Mouse (Mus musculus): ENCODE results near the gene Ccdc162. TPM values are rescaled to one million over a fixed set of nuclear protein-coding genes. Genes with fewer than 3 reads are reported as not detected.

Gene Ccdc162
- polyA plus RNA-seq, 2 experiments = 1.6 to 2.1 TPM

- TF ChIP-seq POLR2A (IDR thresholded peaks at IDR 0.05; ENCODE audit: borderline replicate concordance, extremely low read depth, insufficient read depth, insufficient read length) = no peak
- DNase-seq (ENCODE audit: low spot score) (no peak), ATAC-seq (ENCODE audit: low FRiP score, low read depth) (no peak)
- Histone ChIP-seq H3K36me3 (ENCODE audit: control insufficient read depth, insufficient read depth, low read length) (peaks cover 42% of the 10 kb centered on the region), H3K9ac (ENCODE audit: low read depth, low read length, severe bottlenecking) (no peak overlapping the region), H3K4me1 (ENCODE audit: control insufficient read depth, insufficient read depth, low read length) (peaks cover 26% of the 10 kb centered on the region), H3K4me3 (replicated peaks; ENCODE audit: low read length) (no peak overlapping the region), H3K27me3 (ENCODE audit: control insufficient read depth, insufficient read depth, low read length) (no peaks in the 10 kb centered on the region), H3K27ac (replicated peaks; ENCODE audit: low read depth, low read length) (no peak overlapping the region), H3K9me3 (ENCODE audit: control insufficient read depth, low read length) (no peaks in the 10 kb centered on the region), H3K4me2 (replicated peaks; ENCODE audit: low read depth, low read length, severe bottlenecking) (no peak overlapping the region)
- 75% methylated on average over 3 of the region's 3 CpGs for WGBS
Observed at GRCm38 (mm10) chr10:41523386-41523785, 193.0 kb downstream of the Ccdc162 start.

GRCm38 (mm10) chr10:41520410-41520673, 196.1 kb downstream of the Ccdc162 start:
- peak overlapping the region; percentile 69 for H3K4me2 ChIP-seq (replicated peaks; ENCODE audit: low read depth, low read length, severe bottlenecking)
- H3K4me3 ChIP-seq (replicated peaks; ENCODE audit: low read length) = peak overlapping the region; percentile 96
- ATAC-seq (ENCODE audit: low FRiP score, low read depth) (no peak), DNase-seq (ENCODE audit: low spot score) (no peak)
- H3K4me1 ChIP-seq (ENCODE audit: control insufficient read depth, insufficient read depth, low read length) = peaks cover 26% of the 10 kb centered on the region
- H3K27me3 ChIP-seq (ENCODE audit: control insufficient read depth, insufficient read depth, low read length) = no peaks in the 10 kb centered on the region
- TF ChIP-seq POLR2A (IDR thresholded peaks at IDR 0.05; ENCODE audit: borderline replicate concordance, extremely low read depth, insufficient read depth, insufficient read length) = no peak
- H3K27ac ChIP-seq (replicated peaks; ENCODE audit: low read depth, low read length) = 0 out of 2 replicates have a peak overlapping the region, but pooled peaks have one; percentile 98
- H3K9ac ChIP-seq (ENCODE audit: low read depth, low read length, severe bottlenecking) = peak overlapping the region; percentile 93
- 4% methylated on average over 5 of the region's 5 CpGs for WGBS
- H3K9me3 ChIP-seq (ENCODE audit: control insufficient read depth, low read length) = no peaks in the 10 kb centered on the region
- H3K36me3 ChIP-seq (ENCODE audit: control insufficient read depth, insufficient read depth, low read length) = peaks cover 23% of the 10 kb centered on the region

DNA sequence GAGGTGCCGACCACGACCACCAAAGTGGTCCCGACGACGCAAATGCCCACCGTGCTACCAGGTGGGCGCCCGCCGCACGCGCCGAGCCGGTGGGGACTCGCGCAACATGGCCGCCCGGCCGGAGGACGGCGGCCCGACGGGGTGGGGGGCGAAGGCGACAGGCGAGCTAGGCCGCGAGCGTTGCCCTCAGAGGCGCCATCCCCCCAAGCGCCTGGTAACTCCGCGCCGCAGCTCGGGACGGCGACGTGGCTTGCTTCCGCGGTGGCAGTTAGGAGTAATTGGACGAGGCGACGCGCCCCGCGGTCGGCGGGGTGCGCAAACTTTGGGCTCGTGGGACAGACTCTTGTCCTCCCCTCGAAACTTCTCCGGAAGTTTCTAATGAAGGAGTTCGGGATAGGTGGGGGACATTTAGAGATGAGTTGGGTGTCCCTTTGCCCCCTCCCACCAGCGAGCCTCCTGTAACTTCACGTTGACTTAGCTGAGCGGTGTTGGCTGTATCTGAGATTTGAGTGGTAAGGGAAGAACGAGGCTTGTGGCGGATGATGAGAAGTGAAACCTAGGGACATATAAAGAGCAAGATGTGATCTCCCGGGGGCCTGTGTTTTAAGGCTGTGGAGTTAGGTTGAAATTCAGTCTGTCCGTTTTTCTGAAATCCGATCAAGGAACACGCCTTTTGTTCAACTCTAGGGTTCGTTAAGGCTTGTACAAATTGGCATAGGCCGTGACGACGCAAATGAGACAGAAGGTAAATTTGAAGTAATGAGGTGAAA, 196.6 kb downstream of the Ccdc162 start:
- Histone ChIP-seq H3K9me3 (ENCODE audit: control insufficient read depth, low read length) (no peaks in the 10 kb centered on the region), H3K4me1 (ENCODE audit: control insufficient read depth, insufficient read depth, low read length) (peaks cover 26% of the 10 kb centered on the region), H3K36me3 (ENCODE audit: control insufficient read depth, insufficient read depth, low read length) (peaks cover 19% of the 10 kb centered on the region), H3K9ac (ENCODE audit: low read depth, low read length, severe bottlenecking) (peak overlapping the region; percentile 93), H3K27ac (replicated peaks; ENCODE audit: low read depth, low read length) (peak overlapping the region; percentile 98), H3K4me2 (replicated peaks; ENCODE audit: low read depth, low read length, severe bottlenecking) (peak overlapping the region; percentile 69), H3K27me3 (ENCODE audit: control insufficient read depth, insufficient read depth, low read length) (no peaks in the 10 kb centered on the region), H3K4me3 (replicated peaks; ENCODE audit: low read length) (peak overlapping the region; percentile 96)
- DNase-seq (ENCODE audit: low spot score) = peak; percentile 32
- ATAC-seq (ENCODE audit: low FRiP score, low read depth) = peak; percentile 45
- WGBS = under 1% methylated on average over 42 of the region's 65 CpGs
- no peak for TF ChIP-seq POLR2A (IDR thresholded peaks at IDR 0.05; ENCODE audit: borderline replicate concordance, extremely low read depth, insufficient read depth, insufficient read length)

- no peaks in the 10 kb centered on the region for H3K27me3 ChIP-seq (ENCODE audit: control insufficient read depth, insufficient read depth, low read length)
- H3K36me3 ChIP-seq (ENCODE audit: control insufficient read depth, insufficient read depth, low read length) = peaks cover 12% of the 10 kb centered on the region
- peaks cover 26% of the 10 kb centered on the region for H3K4me1 ChIP-seq (ENCODE audit: control insufficient read depth, insufficient read depth, low read length)
- peak within 1 kb of the TSS; percentile 93 for H3K9ac ChIP-seq (ENCODE audit: low read depth, low read length, severe bottlenecking)
- H3K9me3 ChIP-seq (ENCODE audit: control insufficient read depth, low read length) = no peaks in the 10 kb centered on the region
- peak within 1 kb of the TSS; percentile 96 for H3K4me3 ChIP-seq (replicated peaks; ENCODE audit: low read length)
- H3K4me2 ChIP-seq (replicated peaks; ENCODE audit: low read depth, low read length, severe bottlenecking) = peak within 1 kb of the TSS; percentile 69
- peak; percentile 94 for ATAC-seq (ENCODE audit: low FRiP score, low read depth)
- WGBS = 2% methylated on average over 49 of the region's 69 CpGs
- peak; percentile 92 for TF ChIP-seq POLR2A (IDR thresholded peaks at IDR 0.05; ENCODE audit: borderline replicate concordance, extremely low read depth, insufficient read depth, insufficient read length)
- DNase-seq (ENCODE audit: low spot score) = peak; percentile 92
- peak within 1 kb of the TSS; percentile 98 for H3K27ac ChIP-seq (replicated peaks; ENCODE audit: low read depth, low read length)
Observed at GRCm38 (mm10) chr10:41518981-41519618, 197.3 kb downstream of the Ccdc162 start, which contains the start of gene Cd164. Gene Cd164 (plus strand): TSS chr10:41519414.

GRCm38 (mm10) chr10:41518508-41518980, 197.9 kb downstream of the Ccdc162 start:
- DNase-seq (ENCODE audit: low spot score) = peak; percentile 77
- 1% methylated on average over 23 of the region's 23 CpGs for WGBS

More at GRCm38 (mm10) chr10:41518508-41518980, 197.9 kb downstream of the Ccdc162 start:
- Histone ChIP-seq H3K9ac (ENCODE audit: low read depth, low read length, severe bottlenecking) (peak overlapping the region; percentile 93), H3K36me3 (ENCODE audit: control insufficient read depth, insufficient read depth, low read length) (peaks cover 7% of the 10 kb centered on the region; the same call in 1 of the 2 replicates), H3K4me1 (ENCODE audit: control insufficient read depth, insufficient read depth, low read length) (peaks cover 26% of the 10 kb centered on the region), H3K9me3 (ENCODE audit: control insufficient read depth, low read length) (no peaks in the 10 kb centered on the region), H3K27ac (replicated peaks; ENCODE audit: low read depth, low read length) (peak overlapping the region; percentile 98), H3K4me3 (replicated peaks; ENCODE audit: low read length) (peak overlapping the region; percentile 96), H3K4me2 (replicated peaks; ENCODE audit: low read depth, low read length, severe bottlenecking) (peak overlapping the region; percentile 69), H3K27me3 (ENCODE audit: control insufficient read depth, insufficient read depth, low read length) (no peaks in the 10 kb centered on the region)
- no peak for TF ChIP-seq POLR2A (IDR thresholded peaks at IDR 0.05; ENCODE audit: borderline replicate concordance, extremely low read depth, insufficient read depth, insufficient read length)
- ATAC-seq (ENCODE audit: low FRiP score, low read depth) = peak; percentile 32
